Mouse (Mus musculus): Measurements from ENCODE around the gene 1810055G02Rik. TPM values are rescaled to one million over a fixed set of nuclear protein-coding genes. Genes with fewer than 3 reads are reported as not detected.

The 1810055G02Rik gene
- polyA plus RNA-seq, 1 experiment from 2014 or later, result 16.5 TPM

Other genes starting within 250 kb of the 1810055G02Rik start
- 23.9 and 24.6 TPM in 2 replicates for gene Ppp6r3, start 132.5 kb upstream of the 1810055G02Rik start, polyA plus RNA-seq (2015; fragmentation: Nextera tagmentation; extraction: Ambion mirVana)
- 2.2 and 2.7 TPM in 2 replicates for gene Lrp5, start 21.7 kb upstream of the 1810055G02Rik start, polyA plus RNA-seq (2015; fragmentation: Nextera tagmentation; extraction: Ambion mirVana)
- 6.7 and 7.4 TPM in 2 replicates for gene Kmt5b, start 59.1 kb downstream of the 1810055G02Rik start, polyA plus RNA-seq (2015; fragmentation: Nextera tagmentation; extraction: Ambion mirVana)
- 18.4 and 19.3 TPM in 2 replicates for gene Chka, start 143.5 kb downstream of the 1810055G02Rik start, polyA plus RNA-seq (2015; fragmentation: Nextera tagmentation; extraction: Ambion mirVana)
- 28.7 and 33.8 TPM in 2 replicates for gene Tcirg1, start 198.8 kb downstream of the 1810055G02Rik start, polyA plus RNA-seq (2015; fragmentation: Nextera tagmentation; extraction: Ambion mirVana)
- gene Ndufs8, start 204.5 kb downstream of the 1810055G02Rik start, polyA plus RNA-seq (2015; fragmentation: Nextera tagmentation; extraction: Ambion mirVana), result 150 and 159 TPM in 2 replicates
- 8.7 and 10.0 TPM in 2 replicates for gene Aldh3b1, start 221.5 kb downstream of the 1810055G02Rik start, polyA plus RNA-seq (2015; fragmentation: Nextera tagmentation; extraction: Ambion mirVana)
- 33.9 and 35.8 TPM in 2 replicates for gene Unc93b1, start 226.9 kb downstream of the 1810055G02Rik start, polyA plus RNA-seq (2015; fragmentation: Nextera tagmentation; extraction: Ambion mirVana)

Data from liver, embryonic 16.5 days (tissue).